ENCODE assay signal across 20 mouse cellular contexts in the genomic region with DNA sequence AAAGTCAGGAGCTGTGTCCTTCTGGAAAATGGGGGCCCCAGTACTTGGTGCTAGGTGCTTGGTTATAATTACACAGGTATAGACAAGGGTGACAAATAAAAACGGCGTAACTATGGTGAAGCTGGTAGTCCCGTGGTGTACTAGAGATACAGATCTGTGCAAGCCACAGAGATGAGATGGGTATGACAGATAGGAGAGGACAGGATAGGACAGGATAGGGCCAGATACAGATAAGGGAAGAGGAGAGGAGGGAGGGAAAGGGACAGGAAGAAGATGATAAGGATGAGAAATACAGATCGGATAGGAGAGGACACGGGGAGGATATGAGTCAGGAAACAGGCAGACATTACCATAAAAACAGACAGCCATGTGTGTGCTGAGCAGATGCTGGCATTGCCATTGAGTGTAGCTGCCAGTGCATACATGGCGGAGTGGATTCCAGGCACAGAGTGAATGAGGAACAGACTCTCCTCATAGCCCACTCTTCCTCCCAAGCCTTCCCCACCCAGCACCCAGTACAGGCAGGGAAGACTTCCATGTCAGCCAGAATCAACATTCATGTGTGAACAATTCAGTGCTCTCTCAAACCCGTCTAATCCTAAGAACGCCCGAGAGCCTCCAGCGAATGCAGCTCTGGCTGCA.
DNase-seq lines count a peak whose midpoint lies in the region; ATAC-seq and TF ChIP-seq lines count a peak whose summit lies in the region.
"Had no signal": no experiment of that assay in that cellular context is flagged by ENCODE, and none has a peak within 500 bp of the region (broad histone marks: within the 10 kb centered on the region; RNA-seq: fewer than 3 reads in every experiment).

No protein-coding gene starts in this region.

- H3K27ac ChIP-seq in forebrain, embryonic 15.5 days (replicated peaks) = peak overlapping the region; percentile 28
- no peak overlapping the region for H3K27ac ChIP-seq in forebrain, embryonic 11.5 days (ENCODE audit: low read depth, low read length)
- no peak overlapping the region for H3K27ac ChIP-seq in forebrain, postnatal 0 days (ENCODE audit: low read depth, low read length)
- H3K27ac ChIP-seq: embryonic facial prominence, embryonic 13.5 days; gastrocnemius, adult 2 months; heart, embryonic 13.5 days; hindbrain, embryonic 15.5 days had no signal

- H3K27me3 ChIP-seq in forebrain, embryonic 15.5 days = no peaks in the 10 kb centered on the region
- no peaks in the 10 kb centered on the region for H3K27me3 ChIP-seq in forebrain, embryonic 11.5 days (ENCODE audit: control insufficient read depth, insufficient read depth, low read length)
- H3K27me3 ChIP-seq in megakaryocyte, embryonic 14.5 days (replicated peaks) = no peaks in the 10 kb centered on the region
- H3K27me3 ChIP-seq in forebrain, postnatal 0 days (ENCODE audit: insufficient read depth, low read length) = no peaks in the 10 kb centered on the region
- H3K27me3 ChIP-seq: heart, embryonic 13.5 days; hindbrain, embryonic 15.5 days had no signal

- H3K4me2 ChIP-seq in forebrain, embryonic 15.5 days (replicated peaks) = no peak overlapping the region
- H3K4me2 ChIP-seq in forebrain, embryonic 11.5 days (ENCODE audit: low read depth, low read length, severe bottlenecking) = no peak overlapping the region
- H3K4me2 ChIP-seq in forebrain, postnatal 0 days (ENCODE audit: low read depth) = no peak overlapping the region
- H3K4me2 ChIP-seq: embryonic facial prominence, embryonic 13.5 days; heart, embryonic 13.5 days; hindbrain, embryonic 15.5 days had no signal

- H3K36me3 ChIP-seq in forebrain, embryonic 15.5 days = no peaks in the 10 kb centered on the region
- H3K36me3 ChIP-seq in forebrain, embryonic 11.5 days (ENCODE audit: control insufficient read depth, insufficient read depth, low read length) = no peaks in the 10 kb centered on the region
- H3K36me3 ChIP-seq in megakaryocyte, embryonic 14.5 days (replicated peaks; ENCODE audit: low read length) = no peaks in the 10 kb centered on the region
- H3K36me3 ChIP-seq in forebrain, postnatal 0 days (ENCODE audit: insufficient read depth) = no peaks in the 10 kb centered on the region
- H3K36me3 ChIP-seq: embryonic facial prominence, embryonic 13.5 days; heart, embryonic 13.5 days; hindbrain, embryonic 15.5 days had no signal

- DNase-seq in forebrain, embryonic 11.5 days (ENCODE audit: low spot score) = no peak
- DNase-seq in right cerebral cortex, postnatal 4 days = peak; percentile 14
- DNase-seq in right cerebral cortex, postnatal 25 days = no peak
- DNase-seq in forebrain, postnatal 0 days = peak; percentile 72
- DNase-seq: adrenal gland, adult 2 months; adrenal gland, postnatal 25 days; cerebellum, adult 18-20 months; cerebellum, adult 9-11 months; cerebellum, postnatal 36 days; gastrocnemius, adult 2 months; gastrocnemius, postnatal 25 days; heart, postnatal 36 days had no signal

- peaks cover 9% of the 10 kb centered on the region; the same call in 1 of the 2 replicates for H3K4me1 ChIP-seq in forebrain, embryonic 15.5 days
- no peaks in the 10 kb centered on the region for H3K4me1 ChIP-seq in forebrain, embryonic 11.5 days (replicated peaks; ENCODE audit: control insufficient read depth, insufficient read depth, low read length)
- H3K4me1 ChIP-seq in megakaryocyte, embryonic 14.5 days = no peaks in the 10 kb centered on the region
- no peaks in the 10 kb centered on the region for H3K4me1 ChIP-seq in forebrain, postnatal 0 days (ENCODE audit: insufficient read depth)
- H3K4me1 ChIP-seq: embryonic facial prominence, embryonic 13.5 days; heart, embryonic 13.5 days; hindbrain, embryonic 15.5 days had no signal

- WGBS in forebrain, embryonic 15.5 days = 69% methylated on average over 10 of the region's 10 CpGs
- WGBS in forebrain, embryonic 11.5 days = 73% methylated on average over 10 of the region's 10 CpGs
- WGBS in forebrain, postnatal 0 days = 62% methylated on average over 10 of the region's 10 CpGs

- no peak overlapping the region for H3K9ac ChIP-seq in forebrain, embryonic 15.5 days (replicated peaks)
- no peak overlapping the region for H3K9ac ChIP-seq in forebrain, embryonic 11.5 days (ENCODE audit: low read length)
- H3K9ac ChIP-seq in forebrain, postnatal 0 days = no peak overlapping the region
- H3K9ac ChIP-seq: embryonic facial prominence, embryonic 13.5 days; heart, embryonic 13.5 days; hindbrain, embryonic 15.5 days had no signal

- ATAC-seq in forebrain, embryonic 15.5 days (replicated peaks) = peak; percentile 74
- no peak for ATAC-seq in forebrain, embryonic 11.5 days (replicated peaks; ENCODE audit: low FRiP score)
- ATAC-seq in megakaryocyte, adult 5-6 weeks (ENCODE audit: poor library complexity, severe bottlenecking) = no peak
- ATAC-seq in forebrain, postnatal 0 days = peak; percentile 91
- no peak for ATAC-seq in CD4-positive, CD25-positive, alpha-beta regulatory T cell, adult 4 months
- ATAC-seq: intestine, embryonic 16.5 days had no signal

- no peak overlapping the region for H3K4me3 ChIP-seq in forebrain, embryonic 15.5 days
- H3K4me3 ChIP-seq in forebrain, embryonic 11.5 days (ENCODE audit: low read depth, low read length) = no peak overlapping the region
- peak overlapping the region; percentile 3 for H3K4me3 ChIP-seq in megakaryocyte, embryonic 14.5 days (replicated peaks)
- no peak overlapping the region for H3K4me3 ChIP-seq in forebrain, postnatal 0 days (ENCODE audit: low read depth, low read length)
- H3K4me3 ChIP-seq: embryonic facial prominence, embryonic 13.5 days; gastrocnemius, adult 2 months; heart, embryonic 13.5 days; hindbrain, embryonic 15.5 days had no signal

- H3K9me3 ChIP-seq in forebrain, embryonic 15.5 days = no peaks in the 10 kb centered on the region
- no peaks in the 10 kb centered on the region for H3K9me3 ChIP-seq in forebrain, embryonic 11.5 days (ENCODE audit: control insufficient read depth, low read length)
- H3K9me3 ChIP-seq in megakaryocyte, embryonic 14.5 days = peaks cover 56% of the 10 kb centered on the region
- H3K9me3 ChIP-seq in forebrain, postnatal 0 days (ENCODE audit: low read length) = no peaks in the 10 kb centered on the region
- H3K9me3 ChIP-seq: embryonic facial prominence, embryonic 13.5 days; heart, embryonic 13.5 days; hindbrain, embryonic 15.5 days had no signal

- no peak for TF ChIP-seq CTCF in forebrain, postnatal 0 days (IDR thresholded peaks at IDR 0.05; ENCODE audit: low read depth)

Comparison
In these comparisons a context has a peak if more than half of its experiments do, and no peak if none do; other contexts are left out.
1. ATAC-seq: peak in forebrain, embryonic 15.5 days (single experiment) and forebrain, postnatal 0 days (single experiment); none in forebrain, embryonic 11.5 days (single experiment), megakaryocyte, adult 5-6 weeks (single experiment) and CD4-positive, CD25-positive, alpha-beta regulatory T cell, adult 4 months (single experiment).
2. DNase-seq: peak in right cerebral cortex, postnatal 4 days (single experiment) and forebrain, postnatal 0 days (single experiment); none in forebrain, embryonic 11.5 days (single experiment) and right cerebral cortex, postnatal 25 days (single experiment).